Mouse (Mus musculus) cerebellum, adult 2 months (tissue): ENCODE data around the gene F2r.

Experiments used
- CTCF ChIP-seq: fragments of 200-500 bp; IDR thresholded peaks from 2 replicates; pipeline ENCODE4 v1.5.1; 2011; ENCODE audit warnings: low read depth, mild to moderate bottlenecking, control low read depth, low read length, moderate library complexity, borderline replicate concordance; ENCODE audit not compliant: insufficient read depth
- POLR2A ChIP-seq: fragments of 200-500 bp; IDR thresholded peaks from 2 replicates; pipeline ENCODE4 v1.6.1; 2011; ENCODE audit warnings: low read length, control low read depth, borderline replicate concordance; ENCODE audit not compliant: insufficient read depth

GRCm38 (mm10) chr13:95591606-95592005 lies 26.7 kb downstream of the F2r start:
- TF ChIP-seq CTCF (no peak), POLR2A (no peak)
